Mouse (Mus musculus): Measurements from ENCODE around the gene Ppp2ca. TPM values are rescaled to one million over a fixed set of nuclear protein-coding genes. Genes with fewer than 3 reads are reported as not detected.

The Ppp2ca gene
- polyA plus RNA-seq, 1 experiment from 2014 or later = 122 TPM

DNA sequence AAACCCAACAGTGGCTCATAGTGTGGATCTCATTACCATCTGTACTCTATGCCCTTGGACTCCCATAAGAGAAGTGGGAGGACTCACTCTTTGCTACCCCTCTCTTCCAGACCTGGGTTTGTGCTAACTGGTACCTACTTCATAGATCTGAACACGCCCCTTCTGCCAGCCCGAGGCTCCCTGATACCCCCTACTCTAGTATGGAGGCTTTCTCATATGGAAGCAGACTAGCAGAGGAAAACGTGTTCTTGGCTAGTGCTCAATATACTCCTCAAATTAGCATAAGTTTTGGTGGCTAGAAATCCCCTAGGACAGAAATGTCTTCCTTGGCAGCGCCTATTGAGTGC lies 12.7 kb upstream of the Ppp2ca start:
- Histone ChIP-seq H3K27me3 (ENCODE audit: control insufficient read depth, insufficient read depth, low read depth, low read length) (no peaks in the 10 kb centered on the region), H3K9me3 (replicated peaks; ENCODE audit: control insufficient read depth, low read length, poor library complexity, severe bottlenecking) (no peaks in the 10 kb centered on the region), H3K4me1 (ENCODE audit: control insufficient read depth, insufficient read depth, low read length) (peaks cover 4% of the 10 kb centered on the region; the same call in 1 of the 2 replicates), H3K27ac (ENCODE audit: low read length) (peak overlapping the region; percentile 72), H3K9ac (ENCODE audit: low read depth, low read length) (no peak overlapping the region), H3K4me2 (ENCODE audit: low read length) (0 out of 2 replicates have a peak overlapping the region, but pooled peaks have one; percentile 21), H3K36me3 (ENCODE audit: control insufficient read depth, insufficient read depth, low read length) (no peaks in the 10 kb centered on the region), H3K4me3 (ENCODE audit: low read depth, low read length) (no peak overlapping the region)
- WGBS = 46% methylated on average over 4 of the region's 4 CpGs
- peak; percentile 54 for ATAC-seq

DNA sequence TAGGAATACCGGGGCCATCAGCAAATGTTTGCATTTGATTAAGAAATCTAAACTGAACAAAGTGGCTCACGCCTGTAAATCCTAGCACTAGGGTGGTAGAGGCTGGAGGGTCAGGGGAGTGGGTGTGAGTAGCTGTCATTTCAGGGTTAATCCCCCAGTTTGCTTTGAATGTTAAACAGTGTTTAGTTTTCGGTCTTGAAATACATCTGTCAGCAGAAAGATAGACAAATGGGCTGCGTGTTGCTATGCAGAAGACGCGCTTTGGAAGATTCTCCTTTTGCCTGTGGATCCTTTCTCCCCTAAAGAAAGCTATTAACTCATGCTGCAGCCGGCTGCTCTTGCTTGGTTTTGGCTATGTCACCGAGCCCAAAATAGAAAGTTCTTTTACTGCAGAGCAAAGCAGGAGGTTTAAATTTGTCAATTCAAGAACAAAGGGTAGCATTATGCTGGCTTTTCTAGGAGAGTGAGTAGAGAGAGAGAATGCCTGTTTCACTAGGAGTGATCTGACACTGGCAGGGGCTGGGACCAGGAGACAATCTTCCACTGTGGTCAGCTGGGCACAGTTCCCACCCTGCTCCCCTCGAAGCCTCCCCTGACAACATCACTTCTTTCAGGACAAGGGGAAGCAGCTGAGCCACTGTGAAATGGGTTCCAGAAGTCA lies 12.1 kb upstream of the Ppp2ca start:
- 24% methylated on average over 9 of the region's 9 CpGs for WGBS
- Histone ChIP-seq H3K4me3 (ENCODE audit: low read depth, low read length) (no peak overlapping the region), H3K9me3 (replicated peaks; ENCODE audit: control insufficient read depth, low read length, poor library complexity, severe bottlenecking) (no peaks in the 10 kb centered on the region), H3K4me1 (ENCODE audit: control insufficient read depth, insufficient read depth, low read length) (peaks cover 4% of the 10 kb centered on the region; the same call in 1 of the 2 replicates), H3K4me2 (ENCODE audit: low read length) (0 out of 2 replicates have a peak overlapping the region, but pooled peaks have one; percentile 21), H3K27me3 (ENCODE audit: control insufficient read depth, insufficient read depth, low read depth, low read length) (no peaks in the 10 kb centered on the region), H3K27ac (ENCODE audit: low read length) (peak overlapping the region; percentile 72), H3K36me3 (ENCODE audit: control insufficient read depth, insufficient read depth, low read length) (no peaks in the 10 kb centered on the region), H3K9ac (ENCODE audit: low read depth, low read length) (no peak overlapping the region)
- ATAC-seq = peak; percentile 88

DNA sequence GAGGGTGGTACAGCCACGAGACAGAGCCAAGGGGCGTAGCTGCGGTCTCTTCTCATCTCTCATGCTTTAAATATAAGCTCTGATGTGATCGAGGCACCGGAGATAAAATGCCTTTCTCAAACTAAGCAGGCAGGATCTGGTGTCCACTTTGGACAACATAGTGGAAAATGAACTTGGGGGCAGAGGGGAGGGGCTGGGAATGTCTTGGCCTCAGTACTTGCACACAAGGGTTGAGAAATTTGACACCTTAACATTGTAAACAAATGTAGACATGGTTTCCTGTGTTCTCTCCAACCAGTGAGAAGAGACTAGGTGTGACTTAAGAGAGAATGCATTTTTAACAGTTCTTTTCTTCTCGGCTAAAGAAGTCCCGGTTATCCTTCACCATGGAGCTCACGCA lies 9.2 kb upstream of the Ppp2ca start:
- no peaks in the 10 kb centered on the region for H3K36me3 ChIP-seq (ENCODE audit: control insufficient read depth, insufficient read depth, low read length)
- H3K4me2 ChIP-seq (ENCODE audit: low read length) = no peak overlapping the region
- ATAC-seq = no peak
- WGBS = 79% methylated on average over 8 of the region's 8 CpGs
- H3K27me3 ChIP-seq (ENCODE audit: control insufficient read depth, insufficient read depth, low read depth, low read length) = no peaks in the 10 kb centered on the region
- peaks cover 4% of the 10 kb centered on the region; the same call in 1 of the 2 replicates for H3K4me1 ChIP-seq (ENCODE audit: control insufficient read depth, insufficient read depth, low read length)
- no peak overlapping the region for H3K27ac ChIP-seq (ENCODE audit: low read length)
- no peaks in the 10 kb centered on the region for H3K9me3 ChIP-seq (replicated peaks; ENCODE audit: control insufficient read depth, low read length, poor library complexity, severe bottlenecking)
- H3K9ac ChIP-seq (ENCODE audit: low read depth, low read length) = no peak overlapping the region
- no peak overlapping the region for H3K4me3 ChIP-seq (ENCODE audit: low read depth, low read length)

DNA sequence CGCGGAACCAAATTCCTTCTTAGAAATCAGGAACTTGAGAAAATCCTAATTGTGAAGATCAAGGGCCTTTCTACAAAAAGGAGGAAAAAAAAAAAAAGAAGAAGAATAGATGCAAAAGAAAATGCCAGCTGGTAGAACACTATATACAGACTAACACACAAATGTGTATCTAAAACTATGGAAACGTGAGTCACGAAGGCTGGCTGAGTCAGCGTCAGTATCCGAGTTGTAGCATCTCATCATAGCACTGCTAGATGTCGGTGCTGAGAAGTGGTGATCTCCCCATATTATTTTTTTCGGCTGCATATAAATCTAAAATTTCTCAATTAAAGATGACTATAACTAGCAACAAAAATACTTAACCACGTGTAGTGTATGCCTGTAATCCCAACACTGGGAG lies 7.2 kb upstream of the Ppp2ca start:
- Histone ChIP-seq H3K27me3 (ENCODE audit: control insufficient read depth, insufficient read depth, low read depth, low read length) (no peaks in the 10 kb centered on the region), H3K36me3 (ENCODE audit: control insufficient read depth, insufficient read depth, low read length) (no peaks in the 10 kb centered on the region), H3K4me1 (ENCODE audit: control insufficient read depth, insufficient read depth, low read length) (no peaks in the 10 kb centered on the region; the same call in 1 of the 2 replicates), H3K4me2 (ENCODE audit: low read length) (no peak overlapping the region), H3K4me3 (ENCODE audit: low read depth, low read length) (no peak overlapping the region), H3K9me3 (replicated peaks; ENCODE audit: control insufficient read depth, low read length, poor library complexity, severe bottlenecking) (no peaks in the 10 kb centered on the region), H3K9ac (ENCODE audit: low read depth, low read length) (no peak overlapping the region), H3K27ac (ENCODE audit: low read length) (no peak overlapping the region)
- ATAC-seq = no peak
- WGBS = 89% methylated on average over 9 of the region's 9 CpGs

DNA sequence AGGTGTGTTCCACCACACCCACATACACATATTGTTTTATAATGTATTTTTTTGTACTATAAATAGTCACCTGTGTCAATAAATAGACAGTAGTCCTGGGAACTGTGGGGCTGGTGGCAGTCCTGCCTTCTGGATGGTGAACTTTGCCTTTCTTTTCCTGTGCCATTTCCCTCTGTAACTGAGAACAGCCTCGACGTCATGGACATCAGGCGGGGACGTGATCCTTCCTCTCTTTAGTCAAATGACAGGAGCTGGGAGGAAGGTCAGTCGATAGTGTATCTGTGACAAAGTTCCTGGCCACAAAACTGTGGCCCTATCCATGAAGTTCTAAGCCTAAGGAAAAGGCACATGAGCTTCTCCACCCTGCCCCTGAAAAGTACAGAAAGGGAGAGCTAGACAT lies 3.9 kb upstream of the Ppp2ca start:
- Histone ChIP-seq H3K4me1 (ENCODE audit: control insufficient read depth, insufficient read depth, low read length) (peaks cover 6% of the 10 kb centered on the region), H3K27me3 (ENCODE audit: control insufficient read depth, insufficient read depth, low read depth, low read length) (no peaks in the 10 kb centered on the region), H3K4me3 (ENCODE audit: low read depth, low read length) (no peak overlapping the region), H3K9me3 (replicated peaks; ENCODE audit: control insufficient read depth, low read length, poor library complexity, severe bottlenecking) (no peaks in the 10 kb centered on the region), H3K36me3 (ENCODE audit: control insufficient read depth, insufficient read depth, low read length) (no peaks in the 10 kb centered on the region), H3K4me2 (ENCODE audit: low read length) (no peak overlapping the region), H3K27ac (ENCODE audit: low read length) (no peak overlapping the region), H3K9ac (ENCODE audit: low read depth, low read length) (no peak overlapping the region)
- no peak for ATAC-seq
- 70% methylated on average over 5 of the region's 5 CpGs for WGBS

DNA sequence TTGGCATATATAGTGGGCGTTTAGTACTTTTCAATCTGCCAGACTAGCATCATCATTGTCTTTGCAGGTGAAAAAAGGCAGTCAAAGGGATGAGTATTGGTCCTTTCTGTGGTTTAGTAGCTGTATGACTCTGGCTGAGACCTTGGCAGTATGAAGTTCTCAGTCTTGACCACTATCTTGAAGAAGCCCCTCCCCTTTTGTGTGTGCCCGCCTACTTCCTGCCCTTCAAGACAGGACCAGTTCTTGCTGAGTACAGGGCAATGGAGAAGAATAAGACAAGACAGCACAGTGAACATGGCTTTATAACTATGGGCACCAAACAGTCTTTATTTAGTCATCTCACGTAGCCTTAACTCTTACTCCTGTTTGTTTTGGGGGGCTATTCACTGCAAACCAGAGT lies 1.5 kb upstream of the Ppp2ca start:
- Histone ChIP-seq H3K27me3 (ENCODE audit: control insufficient read depth, insufficient read depth, low read depth, low read length) (no peaks in the 10 kb centered on the region), H3K27ac (ENCODE audit: low read length) (no peak overlapping the region), H3K9ac (ENCODE audit: low read depth, low read length) (no peak overlapping the region), H3K9me3 (replicated peaks; ENCODE audit: control insufficient read depth, low read length, poor library complexity, severe bottlenecking) (no peaks in the 10 kb centered on the region), H3K4me2 (ENCODE audit: low read length) (no peak overlapping the region), H3K4me3 (ENCODE audit: low read depth, low read length) (no peak overlapping the region), H3K36me3 (ENCODE audit: control insufficient read depth, insufficient read depth, low read length) (no peaks in the 10 kb centered on the region), H3K4me1 (ENCODE audit: control insufficient read depth, insufficient read depth, low read length) (peaks cover 25% of the 10 kb centered on the region)
- 75% methylated on average over 3 of the region's 3 CpGs for WGBS
- ATAC-seq = no peak

DNA sequence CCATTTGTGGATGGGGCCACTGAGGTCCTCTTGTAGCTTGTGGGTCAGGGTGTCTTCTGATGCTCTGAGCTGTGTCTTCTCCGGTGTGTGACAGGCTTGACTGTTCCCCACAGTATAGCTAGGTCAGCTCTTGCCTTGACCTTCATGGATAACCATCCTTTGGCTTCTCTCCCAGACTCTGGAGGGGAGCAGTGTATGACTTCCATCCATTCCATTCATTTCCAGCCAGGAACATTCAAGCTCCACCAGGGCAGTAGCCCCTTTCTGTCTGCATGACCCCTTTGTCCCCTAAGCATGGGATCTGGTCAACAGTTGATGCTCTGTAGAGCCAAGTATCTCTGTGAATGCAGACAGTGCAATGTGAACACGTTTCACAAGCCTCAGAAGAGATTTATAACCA lies 885 bp upstream of the Ppp2ca start:
- H3K27me3 ChIP-seq (ENCODE audit: control insufficient read depth, insufficient read depth, low read depth, low read length) = no peaks in the 10 kb centered on the region
- peak overlapping the region; percentile 99 for H3K27ac ChIP-seq (ENCODE audit: low read length)
- H3K9ac ChIP-seq (ENCODE audit: low read depth, low read length) = no peak overlapping the region; the same call in 1 of the 2 replicates
- WGBS = 84% methylated on average over 2 of the region's 2 CpGs
- peak overlapping the region; percentile 86 for H3K4me2 ChIP-seq (ENCODE audit: low read length)
- ATAC-seq = no peak
- no peaks in the 10 kb centered on the region for H3K36me3 ChIP-seq (ENCODE audit: control insufficient read depth, insufficient read depth, low read length)
- peaks cover 26% of the 10 kb centered on the region for H3K4me1 ChIP-seq (ENCODE audit: control insufficient read depth, insufficient read depth, low read length)
- H3K4me3 ChIP-seq (ENCODE audit: low read depth, low read length) = no peak overlapping the region
- no peaks in the 10 kb centered on the region for H3K9me3 ChIP-seq (replicated peaks; ENCODE audit: control insufficient read depth, low read length, poor library complexity, severe bottlenecking)

DNA sequence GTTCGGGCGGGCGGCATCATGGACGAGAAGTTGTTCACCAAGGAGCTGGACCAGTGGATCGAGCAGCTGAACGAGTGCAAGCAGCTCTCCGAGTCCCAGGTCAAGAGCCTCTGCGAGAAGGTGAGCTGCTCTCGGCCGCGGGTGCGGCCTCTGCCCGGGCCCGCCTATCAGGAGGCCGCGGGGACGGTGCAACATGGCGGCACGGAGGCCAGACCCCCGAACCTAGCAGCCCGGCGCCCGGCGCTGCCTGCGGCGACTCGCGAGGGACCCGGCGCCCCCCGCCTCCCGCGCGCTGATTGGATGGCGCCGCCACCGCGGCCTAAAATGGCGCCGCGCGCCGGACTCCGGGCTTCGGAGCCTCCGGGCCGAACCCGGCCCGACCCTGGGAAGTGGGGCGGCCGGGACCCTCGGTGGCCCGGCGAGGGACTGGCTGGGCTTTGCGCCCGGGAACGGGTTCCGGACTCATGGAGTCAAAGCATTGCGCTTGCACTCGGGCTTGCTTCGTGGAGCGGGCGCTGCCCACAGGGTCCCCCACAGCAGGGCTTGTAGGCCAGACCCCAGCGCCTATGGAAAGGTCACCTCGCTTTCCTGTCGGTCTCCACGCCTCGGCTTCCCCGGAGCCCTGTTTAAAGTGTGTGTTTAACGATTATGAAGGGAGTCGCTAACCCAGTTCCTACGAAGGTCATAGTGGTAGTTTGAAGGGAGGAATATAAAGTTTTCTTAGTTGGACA lies 715 bp downstream of the Ppp2ca start:
- Histone ChIP-seq H3K27me3 (ENCODE audit: control insufficient read depth, insufficient read depth, low read depth, low read length) (no peaks in the 10 kb centered on the region), H3K9ac (ENCODE audit: low read depth, low read length) (peak overlapping the region; percentile 99)
- peak; percentile 84 for ATAC-seq

DNA sequence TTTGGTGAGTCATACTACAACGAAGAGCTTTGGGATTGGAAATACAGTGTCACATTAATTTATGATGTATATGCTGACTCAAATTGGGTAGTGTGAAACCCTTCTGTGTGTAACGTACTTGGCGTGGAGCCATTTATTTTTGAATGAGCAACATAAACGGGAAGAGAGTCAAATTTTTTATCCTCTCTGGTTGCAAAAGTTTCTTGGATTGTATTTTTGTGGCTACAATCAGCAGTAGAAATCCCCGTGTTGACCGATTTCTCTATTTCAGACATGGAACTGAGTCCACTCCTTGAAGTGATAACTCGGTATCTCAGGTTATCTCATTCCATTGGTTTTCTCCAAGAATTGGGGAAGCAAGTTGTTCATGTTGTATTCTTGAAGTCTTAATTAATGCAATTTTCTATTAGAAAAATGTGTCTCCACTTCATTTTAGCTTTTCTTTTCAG lies 1.3 kb downstream of the Ppp2ca start:
- Histone ChIP-seq H3K27me3 (ENCODE audit: control insufficient read depth, insufficient read depth, low read depth, low read length) (no peaks in the 10 kb centered on the region), H3K27ac (ENCODE audit: low read length) (peak overlapping the region; percentile 99), H3K4me1 (ENCODE audit: control insufficient read depth, insufficient read depth, low read length) (peaks cover 36% of the 10 kb centered on the region), H3K4me2 (ENCODE audit: low read length) (peak overlapping the region; percentile 95), H3K36me3 (ENCODE audit: control insufficient read depth, insufficient read depth, low read length) (no peaks in the 10 kb centered on the region), H3K4me3 (ENCODE audit: low read depth, low read length) (peak overlapping the region; percentile 98), H3K9ac (ENCODE audit: low read depth, low read length) (peak overlapping the region; percentile 99), H3K9me3 (replicated peaks; ENCODE audit: control insufficient read depth, low read length, poor library complexity, severe bottlenecking) (no peaks in the 10 kb centered on the region)
- no peak for ATAC-seq
- 4% methylated on average over 7 of the region's 7 CpGs for WGBS

More for the DNA sequence above, 715 bp downstream of the Ppp2ca start:
- under 1% methylated on average over 71 of the region's 72 CpGs for whole genome bisulfite sequencing
- peak overlapping the region; percentile 98 for H3K4me3 ChIP-seq (ENCODE audit: low read depth, low read length)
- peaks cover 31% of the 10 kb centered on the region for H3K4me1 ChIP-seq (ENCODE audit: control insufficient read depth, insufficient read depth, low read length)
- H3K27ac ChIP-seq (ENCODE audit: low read length) = peak overlapping the region; percentile 99
- H3K36me3 ChIP-seq (ENCODE audit: control insufficient read depth, insufficient read depth, low read length) = no peaks in the 10 kb centered on the region
- peak overlapping the region; percentile 95 for H3K4me2 ChIP-seq (ENCODE audit: low read length)
- no peaks in the 10 kb centered on the region for H3K9me3 ChIP-seq (replicated peaks; ENCODE audit: control insufficient read depth, low read length, poor library complexity, severe bottlenecking)
